Mouse (Mus musculus) spleen, adult 2 months (tissue): ENCODE data around the gene Eogt. TPM values are rescaled to one million over a fixed set of nuclear protein-coding genes. Genes with fewer than 3 reads are reported as not detected.

Experiments used
- DNase-seq, 2 experiments: peaks; one replicate each; pipeline versions ENCODE4 v3.0.0 to v3.0.0-alpha.2; 2012 to 2021; ENCODE audit warnings: low spot score in 2 of 2, low read depth in 1 of 2
- H3K27ac ChIP-seq: fragments of 200-500 bp; 2 replicates; pipeline ENCODE4 v1.5.1; 2012; ENCODE audit warnings: low read length, inconsistent platforms; ENCODE audit not compliant: insufficient read depth
- H3K27me3 ChIP-seq: fragments of 200-500 bp; 2 replicates; pipeline ENCODE4 v1.6.1; 2012; ENCODE audit warnings: mild to moderate bottlenecking, moderate library complexity, low read length, inconsistent platforms; ENCODE audit not compliant: control insufficient read depth, insufficient read depth
- H3K36me3 ChIP-seq: fragments of 200-500 bp; 2 replicates; pipeline ENCODE4 v1.6.1; 2012; ENCODE audit warnings: mild to moderate bottlenecking, low read length, inconsistent platforms; ENCODE audit not compliant: control insufficient read depth, insufficient read depth
- H3K4me1 ChIP-seq: fragments of 200-500 bp; 2 replicates; pipeline ENCODE4 v1.6.1; 2011; ENCODE audit warnings: inconsistent platforms; ENCODE audit not compliant: control insufficient read depth, insufficient read depth, insufficient read length
- H3K4me3 ChIP-seq: fragments of 200-500 bp; 2 replicates; pipeline ENCODE4 v1.5.1; 2011; ENCODE audit warnings: mild to moderate bottlenecking, inconsistent platforms; ENCODE audit not compliant: insufficient read depth, insufficient read length; ENCODE audit errors: extremely low read depth
- CTCF ChIP-seq: fragments of 200-500 bp; IDR thresholded peaks from 2 replicates; pipeline ENCODE4 v1.5.1; 2011; ENCODE audit warnings: mild to moderate bottlenecking, inconsistent platforms; ENCODE audit not compliant: insufficient read depth, insufficient read length, insufficient replicate concordance; ENCODE audit errors: extremely low read depth
- POLR2A ChIP-seq: fragments of 200-500 bp; IDR thresholded peaks from 2 replicates; pipeline ENCODE4 v1.6.1; 2011; ENCODE audit warnings: low read depth, low read length, inconsistent platforms
- WGBS: fragments of 180-500 bp; shearing (Covaris S2); methylation state at CpG from one replicate; pipeline ENCODE4 v1.1.7; 2018; 5-methylcytosine and 5-hydroxymethylcytosine counted together
- polyA plus RNA-seq: library from polyadenylated mRNA; depleted of rRNA; stranded (reverse); fragments of >200 nt; gene quantifications from 2 replicates; pipeline ENCODE4 v1.2.3, GENCODE M21; 2012

The Eogt gene
- polyA plus RNA-seq, 1 experiment, result 6.2 TPM

DNA sequence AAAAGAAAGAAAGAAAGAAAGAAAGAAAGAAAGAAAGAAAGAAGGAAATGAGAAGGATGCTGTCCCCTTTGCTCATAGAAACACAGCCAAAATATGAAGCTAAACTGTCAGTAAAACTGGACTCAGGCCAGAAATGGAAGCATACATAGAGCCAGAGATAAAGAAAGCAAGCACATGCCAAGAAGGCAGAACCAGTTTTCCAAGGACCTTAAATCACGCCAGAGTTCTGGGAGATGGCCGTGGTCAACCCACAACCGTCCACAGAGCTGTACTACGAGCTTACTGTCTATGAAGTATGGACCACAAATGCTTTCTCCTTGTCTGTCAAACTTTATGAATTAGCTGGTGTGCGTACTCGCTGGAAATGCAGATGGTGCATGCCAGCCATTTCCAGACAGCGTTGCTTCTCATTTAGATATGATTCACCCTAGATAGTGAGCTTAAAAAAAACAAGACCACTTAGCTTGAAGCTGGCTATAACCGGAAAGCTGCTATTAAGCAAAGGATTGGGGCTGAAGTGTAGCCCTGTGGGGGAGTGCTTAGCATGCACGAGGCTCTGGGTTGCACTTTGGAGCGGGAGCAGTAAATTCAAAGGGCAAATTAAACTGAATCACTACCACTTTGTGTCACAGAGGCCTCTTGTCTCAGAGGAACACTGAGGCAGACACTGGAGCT lies 24.5 kb downstream of the Eogt start:
- H3K27ac ChIP-seq, result no peak overlapping the region
- no peak for DNase-seq
- no peak overlapping the region for H3K4me3 ChIP-seq
- TF ChIP-seq POLR2A (no peak), CTCF (no peak)
- 85% methylated on average over 10 of the region's 10 CpGs for WGBS
- H3K4me1 ChIP-seq, result no peaks in the 10 kb centered on the region
- H3K36me3 ChIP-seq, result 0 out of 2 replicates have a peak, but pooled peaks cover 5% of the 10 kb centered on the region
- H3K27me3 ChIP-seq, result no peaks in the 10 kb centered on the region

DNA sequence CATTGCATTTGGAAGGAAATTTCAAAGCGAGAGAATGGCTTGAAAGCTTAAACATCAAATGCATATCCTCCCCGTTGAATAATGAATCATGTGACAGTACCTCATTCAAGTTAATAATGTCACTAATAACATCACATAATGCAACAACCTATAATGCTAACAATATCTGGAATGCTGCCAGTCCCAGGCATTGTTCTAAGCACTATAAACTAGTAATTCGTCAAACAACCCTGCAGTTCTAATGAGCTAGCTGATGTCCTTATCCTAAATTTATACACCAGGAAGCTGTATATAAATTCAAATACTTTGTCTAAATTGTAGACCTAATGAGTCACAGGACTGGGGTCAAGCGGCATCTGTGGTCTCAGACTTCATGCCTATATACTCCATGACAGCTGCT lies 28.1 kb downstream of the Eogt start:
- H3K4me1 ChIP-seq, result no peaks in the 10 kb centered on the region
- 92% methylated on average over 4 of the region's 4 CpGs for WGBS
- DNase-seq, result no peak
- H3K36me3 ChIP-seq, result peaks cover 8% of the 10 kb centered on the region
- no peak overlapping the region for H3K4me3 ChIP-seq
- no peak overlapping the region for H3K27ac ChIP-seq
- H3K27me3 ChIP-seq, result no peaks in the 10 kb centered on the region
- no peak for TF ChIP-seq POLR2A
- no peak for TF ChIP-seq CTCF

DNA sequence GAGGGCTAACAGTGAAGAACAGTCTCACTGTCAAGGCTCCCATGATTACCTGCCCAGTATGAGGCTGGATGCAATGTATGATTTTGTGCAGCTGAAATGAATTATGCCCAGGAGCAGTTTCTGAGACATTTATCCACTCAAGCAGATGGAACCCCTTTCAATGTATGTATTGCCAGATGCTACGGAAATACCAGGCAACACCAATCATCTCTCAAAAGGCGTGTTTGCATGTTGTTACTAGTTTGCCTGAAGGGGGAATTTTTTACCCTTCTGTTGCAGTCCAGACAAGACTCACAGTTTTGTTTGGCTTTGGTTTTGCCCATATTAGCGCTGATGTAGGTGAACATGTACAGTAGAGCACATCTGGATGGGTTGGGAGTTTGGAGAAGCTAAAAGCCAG lies 30.7 kb downstream of the Eogt start:
- Histone ChIP-seq H3K36me3 (peaks cover 11% of the 10 kb centered on the region), H3K27me3 (no peaks in the 10 kb centered on the region), H3K4me3 (no peak overlapping the region), H3K4me1 (no peaks in the 10 kb centered on the region), H3K27ac (no peak overlapping the region)
- no peak for DNase-seq
- 96% methylated on average over 3 of the region's 3 CpGs for WGBS
- TF ChIP-seq CTCF (no peak), POLR2A (no peak)

DNA sequence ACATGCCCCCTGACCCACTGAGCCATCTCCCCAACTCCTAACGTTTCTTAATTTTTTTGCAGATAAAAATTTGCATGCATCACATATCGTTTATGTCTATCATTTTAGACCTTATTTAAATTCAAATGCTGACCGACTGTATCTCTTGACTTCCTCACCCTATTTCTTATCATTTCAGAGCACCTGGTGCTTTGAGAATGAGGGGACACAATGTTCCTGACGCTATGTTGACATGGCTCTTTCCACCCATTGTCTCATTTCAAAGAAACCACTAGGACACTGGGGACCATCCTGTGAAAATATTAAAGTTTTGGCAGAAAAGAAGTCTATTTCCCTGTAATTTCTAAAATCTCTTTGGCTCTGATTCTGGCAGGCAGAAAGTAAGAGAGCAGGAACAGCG lies 32.1 kb downstream of the Eogt start:
- TF ChIP-seq POLR2A, result no peak
- TF ChIP-seq CTCF, result no peak
- Histone ChIP-seq H3K27me3 (no peaks in the 10 kb centered on the region), H3K4me1 (no peaks in the 10 kb centered on the region), H3K27ac (no peak overlapping the region), H3K4me3 (no peak overlapping the region), H3K36me3 (peaks cover 10% of the 10 kb centered on the region)
- 76% methylated on average over 5 of the region's 5 CpGs for WGBS
- no peak for DNase-seq

DNA sequence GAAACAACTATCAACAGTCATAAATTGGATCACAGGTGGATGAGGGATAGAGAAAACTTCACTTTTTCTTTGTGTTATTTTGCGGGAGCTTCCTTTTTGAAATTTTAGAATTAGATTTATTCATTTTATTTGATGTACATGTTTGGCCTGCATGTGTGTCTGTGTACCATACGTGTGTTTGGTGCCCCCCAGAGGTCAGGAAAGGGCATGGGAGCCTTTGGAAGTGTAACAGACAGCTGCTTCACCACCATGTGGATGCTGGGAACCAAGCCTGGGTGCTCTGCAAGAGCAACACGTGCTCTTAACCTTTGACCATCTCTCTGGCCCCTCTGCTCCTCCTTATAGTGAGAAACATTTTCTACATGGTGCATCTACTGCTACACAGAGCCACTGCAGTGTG lies 34.2 kb downstream of the Eogt start:
- TF ChIP-seq CTCF, result no peak
- TF ChIP-seq POLR2A, result no peak
- Histone ChIP-seq H3K4me1 (no peaks in the 10 kb centered on the region), H3K36me3 (peaks cover 10% of the 10 kb centered on the region), H3K27ac (no peak overlapping the region), H3K4me3 (no peak overlapping the region), H3K27me3 (no peaks in the 10 kb centered on the region)
- no peak for DNase-seq
- WGBS, result 71% methylated on average over 3 of the region's 3 CpGs

DNA sequence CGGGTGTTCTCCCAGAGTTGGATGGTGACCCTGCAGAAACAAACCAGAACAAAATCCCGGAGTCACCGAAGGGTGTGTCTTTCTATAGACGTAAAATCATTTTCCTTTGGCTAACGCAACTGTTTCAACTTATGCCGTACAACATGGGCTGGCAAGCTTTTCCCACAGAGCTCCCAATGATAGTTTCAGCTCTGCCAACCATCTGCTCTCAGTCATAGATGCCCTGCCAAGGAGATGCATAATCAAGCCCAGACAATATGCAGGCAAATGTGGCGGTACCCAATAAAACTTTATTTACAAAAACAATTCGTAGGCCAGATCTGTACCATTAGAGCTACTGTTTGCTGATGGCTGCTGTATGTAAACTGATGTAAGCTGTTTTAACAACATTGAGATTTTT lies 36.8 kb downstream of the Eogt start:
- H3K36me3 ChIP-seq, result peaks cover 7% of the 10 kb centered on the region
- 94% methylated on average over 8 of the region's 8 CpGs for WGBS
- H3K4me3 ChIP-seq, result no peak overlapping the region
- H3K27ac ChIP-seq, result no peak overlapping the region
- H3K27me3 ChIP-seq, result no peaks in the 10 kb centered on the region
- TF ChIP-seq POLR2A, result no peak
- TF ChIP-seq CTCF, result no peak
- no peaks in the 10 kb centered on the region for H3K4me1 ChIP-seq
- no peak for DNase-seq

DNA sequence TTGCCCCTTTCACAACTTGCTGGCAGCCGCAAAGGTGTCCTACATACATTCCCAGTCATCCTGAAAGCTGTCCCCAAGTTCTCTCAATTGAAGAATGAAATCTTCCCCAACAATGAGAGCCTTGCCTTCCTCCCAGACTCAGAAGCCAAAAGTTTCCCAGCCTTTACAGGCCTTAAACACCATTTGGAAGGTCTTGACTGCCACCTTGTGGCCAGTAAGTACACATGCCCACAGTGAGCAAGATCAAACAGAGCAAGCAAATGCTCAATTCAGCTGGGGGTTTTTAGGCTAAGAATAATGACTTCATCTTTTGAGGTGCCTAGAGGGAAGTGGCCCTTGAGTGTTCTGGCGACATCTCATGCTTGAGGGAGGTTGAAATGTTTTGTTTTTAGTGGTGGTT lies 42.2 kb downstream of the Eogt start:
- TF ChIP-seq CTCF, result peak; percentile 53; the same call in 1 of the 2 replicates
- TF ChIP-seq POLR2A, result no peak
- no peak overlapping the region for H3K4me3 ChIP-seq
- no peaks in the 10 kb centered on the region for H3K4me1 ChIP-seq
- 18% methylated on average over 2 of the region's 2 CpGs for WGBS
- H3K27ac ChIP-seq, result no peak overlapping the region
- DNase-seq, result peak in 1 of 2 experiments; percentile 39
- H3K36me3 ChIP-seq, result no peaks in the 10 kb centered on the region
- H3K27me3 ChIP-seq, result no peaks in the 10 kb centered on the region
